Mouse (Mus musculus) spleen, postnatal 14 days (tissue): ENCODE results near the gene Lyrm7.
A peak's percentile ranks its signal among the peaks of the same experiment; 100 is the strongest.

Experiments
- DNase-seq, 2 experiments: peaks; one replicate each; pipeline ENCODE4 v3.0.0; 2021 to 2022; ENCODE audit warnings: low spot score in 2 of 2

Gene Lyrm7

GRCm38 (mm10) chr11:54845470-54846442 is 15.0 kb downstream of the Lyrm7 start:
- DNase-seq: no peak

GRCm38 (mm10) chr11:54844959-54845358 is 15.8 kb downstream of the Lyrm7 start:
- no peak for DNase-seq

DNA sequence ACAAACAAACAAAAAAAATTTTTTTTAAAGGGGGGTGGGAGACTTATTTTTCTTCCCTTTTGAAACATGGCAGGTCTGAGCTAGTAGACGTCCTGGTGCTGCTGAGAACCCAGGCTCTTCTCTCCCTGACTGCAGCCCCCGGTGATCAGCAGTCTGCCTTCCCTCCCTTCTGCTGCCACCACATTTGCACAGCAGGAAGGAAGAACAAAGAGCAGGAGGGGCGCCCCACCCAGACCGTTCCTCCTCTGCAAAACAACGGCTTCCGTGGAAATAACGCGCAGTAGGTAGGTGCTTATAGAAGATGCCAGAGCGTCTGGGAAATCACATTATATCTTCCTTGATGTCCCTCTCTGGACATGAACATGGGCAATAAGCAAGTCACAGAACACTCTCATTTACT is 16.3 kb downstream of the Lyrm7 start:
- DNase-seq: no peak

DNA sequence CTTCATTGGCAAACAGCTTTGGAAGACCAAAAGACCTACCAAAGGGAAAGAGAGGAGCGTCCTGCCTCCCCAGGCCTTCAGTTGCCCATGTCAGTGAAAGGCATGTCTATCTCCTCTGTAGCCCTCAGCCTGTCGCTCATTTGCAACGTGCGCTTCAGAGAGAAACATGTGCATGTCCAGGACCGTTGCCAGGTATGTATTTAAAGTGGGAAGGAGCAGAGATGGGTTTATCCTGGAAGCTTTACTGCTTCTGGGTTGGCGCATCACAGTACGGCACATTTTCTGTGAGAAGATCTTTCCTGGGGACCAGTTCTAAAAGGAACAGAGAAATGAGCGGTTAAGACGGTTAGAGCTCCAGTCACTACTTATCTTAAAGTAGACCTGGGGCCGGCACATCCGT is 19.8 kb downstream of the Lyrm7 start:
- no peak for DNase-seq

- no peak for DNase-seq
These were observed 21.0 kb downstream of the Lyrm7 start for GRCm38 (mm10) chr11:54839696-54840095.

GRCm38 (mm10) chr11:54836106-54836505 is 24.6 kb downstream of the Lyrm7 start:
- no peak for DNase-seq

DNA sequence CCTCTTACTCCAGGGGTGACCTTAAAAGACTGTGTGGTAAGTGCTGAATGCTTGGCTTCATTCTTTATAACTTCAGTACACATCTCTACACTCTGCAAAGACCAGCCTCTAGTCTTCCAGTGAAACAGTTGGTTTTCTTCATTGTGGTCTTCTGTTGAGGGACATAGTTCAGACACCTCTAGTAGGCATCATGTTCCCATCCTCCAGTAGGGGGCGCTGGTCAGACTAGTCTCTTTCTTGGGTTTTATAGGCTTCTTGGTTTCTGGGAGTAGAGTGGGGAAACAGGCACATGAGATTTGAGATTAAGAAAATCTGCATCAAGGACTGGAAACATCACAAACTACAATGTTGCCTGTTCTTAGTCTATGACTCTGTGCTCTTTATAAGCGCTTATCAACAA is 26.1 kb downstream of the Lyrm7 start:
- no peak for DNase-seq

DNA sequence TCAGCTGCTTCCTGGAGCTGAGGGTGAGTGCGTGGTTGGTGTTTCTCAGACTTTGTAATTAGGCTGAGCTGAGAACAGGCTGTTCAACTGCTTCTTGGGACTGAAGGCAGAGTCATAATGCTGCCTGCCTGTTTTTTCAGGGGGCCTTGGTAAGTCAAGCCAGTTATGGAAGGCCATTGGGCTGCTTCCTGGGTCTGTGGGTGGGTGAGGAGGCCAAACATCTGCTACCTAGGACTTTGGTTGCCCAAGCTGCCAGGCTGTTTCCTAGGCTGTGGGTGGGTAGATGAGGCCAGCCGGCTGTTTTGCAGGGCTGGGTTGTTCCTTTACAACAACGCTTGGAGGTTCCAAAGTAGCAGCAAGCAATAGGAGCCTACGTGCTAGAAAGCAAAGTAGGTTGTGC is 26.9 kb downstream of the Lyrm7 start:
- DNase-seq: no peak

DNA sequence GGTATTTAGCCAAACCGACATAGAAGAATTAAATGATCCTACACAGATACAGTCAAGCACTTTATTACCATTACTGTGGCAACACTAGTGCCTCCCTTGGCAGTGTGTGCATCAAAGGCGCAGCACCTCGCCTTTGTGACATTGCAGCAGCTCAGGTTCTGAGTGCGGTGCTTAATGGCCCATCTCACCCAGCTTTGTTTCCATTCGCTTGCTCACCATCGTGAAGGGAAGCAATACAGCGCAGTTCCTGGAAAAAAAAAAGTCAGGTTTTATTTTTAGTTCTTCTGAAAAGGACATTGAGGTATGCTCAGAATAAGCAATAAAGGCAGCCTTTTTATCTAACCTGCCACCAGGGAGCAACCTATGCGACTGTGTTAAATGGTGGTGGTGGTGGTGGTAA is 33.9 kb downstream of the Lyrm7 start:
- no peak for DNase-seq

DNA sequence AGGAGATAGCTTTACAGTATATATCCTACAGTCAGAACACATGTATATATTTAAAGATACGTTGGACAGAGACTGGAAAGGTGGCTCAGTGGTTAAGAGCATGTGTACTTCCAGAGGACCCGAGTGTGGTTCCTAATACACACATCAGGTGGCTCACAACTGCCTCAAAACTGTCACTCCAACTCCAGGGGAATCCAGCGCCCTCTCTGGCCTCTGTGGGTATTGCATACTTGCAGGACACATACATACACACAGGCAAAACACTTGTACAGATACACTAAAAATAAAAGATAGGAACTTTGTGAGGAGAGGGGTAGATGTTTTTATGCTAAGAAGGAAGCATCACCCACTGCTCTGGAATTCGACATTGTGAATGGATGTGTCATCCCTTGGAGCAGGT is 34.9 kb downstream of the Lyrm7 start:
- DNase-seq: no peak

DNA sequence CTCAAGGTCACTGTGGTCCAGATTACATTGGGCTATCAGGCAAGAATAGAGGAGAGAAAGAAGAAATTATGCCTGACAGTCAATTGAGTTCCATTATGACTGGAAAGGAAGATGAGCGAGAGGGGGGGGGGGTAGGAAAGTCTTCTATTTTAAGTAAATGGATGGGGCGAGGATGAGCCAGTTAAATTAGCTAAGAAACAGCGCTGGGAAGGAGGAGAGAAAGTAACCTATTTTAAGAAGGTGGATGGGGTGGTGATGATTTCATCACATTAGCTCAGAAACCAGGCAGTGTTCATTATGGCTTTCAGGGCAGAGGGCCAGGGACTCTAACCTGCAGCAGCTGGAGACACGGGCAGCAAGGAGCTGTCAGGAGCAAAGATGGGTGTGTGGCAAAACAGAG is 37.2 kb downstream of the Lyrm7 start:
- no peak for DNase-seq

DNA sequence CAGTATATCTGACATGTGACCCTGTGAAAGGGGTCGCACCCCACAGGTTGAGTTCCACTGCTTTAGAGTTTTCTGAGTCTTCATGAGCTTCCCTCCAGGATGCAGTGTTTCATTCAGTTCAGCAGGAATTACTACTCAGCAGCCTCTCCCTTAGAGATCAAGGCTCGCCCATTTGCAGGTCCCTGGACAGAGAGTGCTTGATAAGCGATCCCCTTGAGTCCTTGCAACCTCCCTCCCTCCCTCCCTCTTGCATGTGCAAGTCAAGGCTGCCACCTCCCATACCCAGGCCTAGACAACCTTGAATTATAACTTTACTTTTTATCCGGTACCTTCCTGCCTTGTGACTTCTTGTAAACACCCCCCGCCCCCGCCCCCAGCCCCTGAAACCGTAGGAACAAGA is 41.2 kb downstream of the Lyrm7 start:
- DNase-seq: no peak

- DNase-seq: no peak
These were observed 43.3 kb downstream of the Lyrm7 start for GRCm38 (mm10) chr11:54817449-54817848.

GRCm38 (mm10) chr11:54815659-54816058 is 45.1 kb downstream of the Lyrm7 start:
- DNase-seq: no peak

- no peak for DNase-seq
These were observed 47.8 kb downstream of the Lyrm7 start for GRCm38 (mm10) chr11:54812812-54813516.

- no peak for DNase-seq
These were observed 48.4 kb downstream of the Lyrm7 start for GRCm38 (mm10) chr11:54812314-54812713.

DNA sequence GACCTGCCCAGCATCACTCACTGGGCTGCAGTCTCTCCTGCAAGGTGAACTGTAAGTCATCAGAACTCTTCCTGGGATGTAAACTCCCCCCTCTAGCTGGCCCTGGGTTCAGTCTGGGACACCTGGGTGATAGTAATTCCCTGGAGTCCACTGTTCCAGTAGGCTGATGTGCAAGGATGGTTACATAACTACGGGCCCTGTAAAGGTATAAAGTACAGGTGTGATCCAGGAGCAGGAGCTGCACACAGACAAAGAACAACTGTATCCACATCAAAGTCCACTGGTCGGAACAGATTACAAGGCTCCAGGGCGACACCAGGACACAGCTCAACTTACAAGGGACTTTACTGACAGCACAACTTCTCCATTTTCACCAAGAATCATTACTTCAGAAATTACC is 49.7 kb downstream of the Lyrm7 start:
- no peak for DNase-seq

- no peak for DNase-seq
These were observed 51.1 kb downstream of the Lyrm7 start for GRCm38 (mm10) chr11:54809582-54809981.

DNA sequence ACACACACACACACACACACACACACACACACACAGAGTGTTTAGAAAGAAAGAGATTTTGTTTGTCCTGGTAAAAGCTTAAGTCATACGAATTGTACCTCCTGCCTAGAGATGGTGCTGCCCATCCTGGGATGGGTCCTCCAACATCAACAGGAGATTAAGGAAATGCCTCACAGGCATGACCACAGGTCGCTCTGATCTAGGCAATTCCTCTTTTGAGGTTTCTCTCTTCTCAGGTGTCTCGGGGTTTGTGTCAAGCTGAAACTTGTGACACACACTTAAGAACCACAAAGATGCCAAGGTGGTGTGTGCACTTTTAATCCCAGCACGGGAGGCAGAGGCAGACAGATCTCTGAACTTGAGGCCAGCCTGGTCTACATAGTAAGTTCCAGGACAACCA is 52.5 kb downstream of the Lyrm7 start:
- DNase-seq: no peak

- DNase-seq: peak in 1 of 2 experiments; percentile 19
These were observed 53.0 kb downstream of the Lyrm7 start for GRCm38 (mm10) chr11:54807669-54808068.

- no peak for DNase-seq
These were observed 53.8 kb downstream of the Lyrm7 start for GRCm38 (mm10) chr11:54806891-54807290.

DNA sequence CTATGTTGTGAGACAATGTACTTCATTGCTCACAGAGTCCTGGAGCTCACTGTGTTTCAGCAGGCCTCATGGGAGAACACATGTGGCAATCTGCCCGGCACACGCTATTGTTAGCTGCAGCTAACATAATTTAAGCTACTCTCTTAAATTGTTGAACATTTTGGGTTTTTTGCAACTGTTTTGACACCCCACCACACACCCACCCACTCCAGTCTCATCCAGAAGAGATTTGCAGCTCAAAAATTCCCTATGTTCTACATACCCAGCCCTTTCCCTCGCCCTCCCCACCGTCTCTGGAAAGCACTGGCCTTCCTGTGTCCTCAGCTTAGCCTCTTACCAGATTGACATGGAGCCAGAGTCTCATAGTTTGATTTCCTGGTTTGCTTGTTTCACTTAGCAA is 55.5 kb downstream of the Lyrm7 start:
- no peak for DNase-seq

DNA sequence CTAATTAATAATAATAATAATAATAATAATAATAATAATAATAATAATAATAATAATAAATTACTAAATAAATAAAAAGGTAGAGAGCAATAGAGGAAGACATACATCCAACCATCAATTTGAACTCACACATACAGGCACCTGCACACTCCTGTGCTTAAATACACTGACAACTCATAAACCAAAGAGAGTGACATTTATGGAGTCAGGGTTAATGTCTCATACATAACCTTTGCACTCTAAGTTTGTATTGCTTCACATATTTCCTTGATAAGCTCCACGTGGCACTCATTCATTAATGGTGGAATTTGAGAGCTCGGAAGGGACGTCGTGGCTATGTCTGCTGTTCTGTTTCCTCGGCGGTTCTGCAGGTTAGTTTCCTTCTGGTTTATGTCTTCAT is 58.1 kb downstream of the Lyrm7 start:
- no peak for DNase-seq
